Comparison of ENCODE assay signal across 8 mouse cellular contexts in genomic region chr7:128738041-128738440, GRCm38 (mm10). TPM values are rescaled to one million over a fixed set of nuclear protein-coding genes. Genes with fewer than 3 reads are reported as not detected.
DNase-seq lines count a peak whose midpoint lies in the region; ATAC-seq and TF ChIP-seq lines count a peak whose summit lies in the region.

No protein-coding gene starts in this region.

- no peak for TF ChIP-seq EP300 in stomach, postnatal 0 days (optimal IDR thresholded peaks at IDR 0.05)

- no peak for ATAC-seq in liver, embryonic 15.5 days (ENCODE audit: insufficient read depth)
- no peak for ATAC-seq in stomach, postnatal 0 days (ENCODE audit: low FRiP score, low TSS enrichment)

- no peak for TF ChIP-seq CTCF in stomach, postnatal 0 days (IDR thresholded peaks at IDR 0.05; ENCODE audit: low read depth)

- peak overlapping the region; percentile 97 for H3K4me2 ChIP-seq in liver, embryonic 15.5 days
- H3K4me2 ChIP-seq in stomach, postnatal 0 days (replicated peaks; ENCODE audit: low read depth), result peak overlapping the region; percentile 79

- WGBS in liver, embryonic 15.5 days (ENCODE audit: insufficient replicate concordance), result 33% methylated on average over 5 of the region's 5 CpGs
- WGBS in stomach, postnatal 0 days, result 43% methylated on average over 5 of the region's 5 CpGs

- peaks cover 4% of the 10 kb centered on the region for H3K36me3 ChIP-seq in liver, embryonic 15.5 days (replicated peaks)
- no peaks in the 10 kb centered on the region for H3K36me3 ChIP-seq in stomach, postnatal 0 days (ENCODE audit: control insufficient read depth, insufficient read depth, low read length)

- H3K9ac ChIP-seq in liver, embryonic 15.5 days, result no peak overlapping the region
- H3K9ac ChIP-seq in stomach, postnatal 0 days (ENCODE audit: low read length), result no peak overlapping the region

- peak overlapping the region; percentile 93 for H3K4me3 ChIP-seq in liver, embryonic 15.5 days (replicated peaks)
- no peak overlapping the region for H3K4me3 ChIP-seq in stomach, postnatal 0 days (ENCODE audit: low read depth, low read length)

- peaks cover 12% of the 10 kb centered on the region for H3K27me3 ChIP-seq in liver, embryonic 15.5 days
- H3K27me3 ChIP-seq in stomach, postnatal 0 days (ENCODE audit: control insufficient read depth, insufficient read depth, low read length), result no peaks in the 10 kb centered on the region

- H3K9me3 ChIP-seq in liver, embryonic 15.5 days (replicated peaks), result no peaks in the 10 kb centered on the region
- H3K9me3 ChIP-seq in stomach, postnatal 0 days (ENCODE audit: control insufficient read depth, low read length), result no peaks in the 10 kb centered on the region

- H3K4me1 ChIP-seq in liver, embryonic 15.5 days (replicated peaks), result peaks cover 48% of the 10 kb centered on the region
- peaks cover 3% of the 10 kb centered on the region; the same call in 1 of the 2 replicates for H3K4me1 ChIP-seq in stomach, postnatal 0 days (replicated peaks; ENCODE audit: control insufficient read depth, insufficient read depth)

- peak overlapping the region; percentile 41; the same call in 1 of the 2 replicates for H3K27ac ChIP-seq in liver, embryonic 15.5 days (replicated peaks)
- no peak overlapping the region for H3K27ac ChIP-seq in stomach, postnatal 0 days (replicated peaks)

- peak; percentile 12 for DNase-seq in cerebellum, adult 11-12 months
- no peak for DNase-seq in cerebellum, postnatal 36 days
- DNase-seq in thymus, postnatal 0 days (ENCODE audit: low spot score), result peak; percentile 29
- no peak for DNase-seq in thymus, postnatal 10 days (ENCODE audit: low spot score in 2 of 2)
- no peak for DNase-seq in stomach, postnatal 0 days (ENCODE audit: low spot score)
- no peak for DNase-seq in layer of hippocampus, postnatal 36 days
- DNase-seq in adrenal gland, adult 2 months, result no peak

RNA-seq across cellular contexts. Expression of gene Mcmbp, which starts 2.3 kb away (rescaled TPM):
- polyA plus RNA-seq in thymus, postnatal 0 days (2015; fragmentation: Nextera tagmentation; extraction: Ambion mirVana), result 62.9 and 66.5 TPM in 2 replicates
- polyA plus RNA-seq in liver, embryonic 15.5 days (2015; fragmentation: Nextera tagmentation; extraction: Ambion mirVana), result 19.0 and 19.7 TPM in 2 replicates
- 36.8 and 37.1 TPM in 2 replicates for polyA plus RNA-seq in stomach, postnatal 0 days (2015; fragmentation: Nextera tagmentation; extraction: Ambion mirVana)
- 10 to 100 TPM; 26.0 to 27.0 TPM for total RNA-seq in layer of hippocampus, postnatal 36 days (2021)
- total RNA-seq in adrenal gland, adult 2 months (2021), result 10 to 100 TPM; 31.3 to 33.5 TPM
- polyA plus RNA-seq in adrenal gland, adult 2 months (2012; rRNA removed), result 20.5 and 22.4 TPM in 2 replicates

RNA-seq across cellular contexts. Expression of gene Sec23ip, which starts 6.7 kb away (rescaled TPM):
- polyA plus RNA-seq in thymus, postnatal 0 days (2015; fragmentation: Nextera tagmentation; extraction: Ambion mirVana), result 30.5 and 30.8 TPM in 2 replicates
- polyA plus RNA-seq in liver, embryonic 15.5 days (2015; fragmentation: Nextera tagmentation; extraction: Ambion mirVana), result 16.2 and 16.3 TPM in 2 replicates
- 17.9 and 18.3 TPM in 2 replicates for polyA plus RNA-seq in stomach, postnatal 0 days (2015; fragmentation: Nextera tagmentation; extraction: Ambion mirVana)
- 10 to 100 TPM; 44.7 to 51.4 TPM for total RNA-seq in layer of hippocampus, postnatal 36 days (2021)
- 10 to 100 TPM; 39.9 to 59.5 TPM for total RNA-seq in adrenal gland, adult 2 months (2021)
- polyA plus RNA-seq in adrenal gland, adult 2 months (2012; rRNA removed), result 19.7 and 22.7 TPM in 2 replicates

Comparison
In these comparisons a context has a peak if more than half of its experiments do, and no peak if none do; other contexts are left out.
1. DNase-seq: peak in cerebellum, adult 11-12 months (single experiment) and thymus, postnatal 0 days (single experiment); none in cerebellum, postnatal 36 days (0 of 2), thymus, postnatal 10 days (0 of 2), stomach, postnatal 0 days (single experiment), layer of hippocampus, postnatal 36 days (0 of 2) and adrenal gland, adult 2 months (single experiment).